Mouse (Mus musculus) heart, adult 2 months (tissue): ENCODE data around the gene Mtor.

Experiments used
- CTCF ChIP-seq: fragments of 200-600 bp; IDR thresholded peaks from 2 replicates; pipeline ENCODE4 v1.8.1; 2022; ENCODE audit warnings: antibody characterized with exemption, mild to moderate bottlenecking, moderate library complexity
- EP300 ChIP-seq: fragments of 200-500 bp; IDR thresholded peaks from 2 replicates; pipeline ENCODE4 v1.6.1; 2011; ENCODE audit warnings: low read depth, low read length, control low read depth; ENCODE audit not compliant: insufficient read depth
- POLR2A ChIP-seq: fragments of 200-500 bp; IDR thresholded peaks from 2 replicates; pipeline ENCODE4 v1.6.1; 2011; ENCODE audit warnings: mild to moderate bottlenecking, low read depth, low read length, control low read depth; ENCODE audit not compliant: insufficient read depth

- no peak for TF ChIP-seq CTCF
- no peak for TF ChIP-seq POLR2A
- TF ChIP-seq EP300 = no peak
Observed at GRCm38 (mm10) chr4:148433336-148433735, 15.1 kb upstream of the Mtor start.
